Mouse (Mus musculus): ENCODE data around the gene Focad. TPM values are rescaled to one million over a fixed set of nuclear protein-coding genes. Genes with fewer than 3 reads are reported as not detected.

Focad gene
- polyA plus RNA-seq, 1 experiment from 2014 or later: 6.5 TPM

DNA sequence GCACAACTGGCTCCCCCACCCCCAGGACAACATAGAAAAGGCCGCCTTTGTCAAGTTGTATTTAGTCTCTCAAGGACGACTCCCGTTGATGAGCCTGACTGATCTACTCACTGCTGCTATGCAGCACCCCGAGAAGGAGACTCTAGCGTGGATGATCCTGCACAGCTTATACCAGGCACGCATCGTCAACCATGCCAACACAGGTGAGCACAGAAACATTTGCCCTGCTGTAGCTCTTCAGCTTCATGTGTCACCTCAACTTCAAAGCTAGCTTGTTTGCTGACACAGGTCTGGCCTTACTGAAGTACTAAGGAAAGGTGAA is 306.5 kb downstream of the Focad start:
- Histone ChIP-seq H3K4me2 (replicated peaks; ENCODE audit: low read depth) (no peak overlapping the region), H3K4me3 (ENCODE audit: low read depth, low read length) (no peak overlapping the region), H3K27ac (replicated peaks) (no peak overlapping the region), H3K4me1 (replicated peaks; ENCODE audit: control insufficient read depth, insufficient read depth) (no peaks in the 10 kb centered on the region), H3K36me3 (ENCODE audit: control insufficient read depth, insufficient read depth, low read length) (no peaks in the 10 kb centered on the region), H3K9me3 (ENCODE audit: control insufficient read depth, low read length) (no peaks in the 10 kb centered on the region), H3K9ac (ENCODE audit: low read length) (no peak overlapping the region), H3K27me3 (ENCODE audit: control insufficient read depth, insufficient read depth, low read length) (no peaks in the 10 kb centered on the region)
- TF ChIP-seq EP300 (optimal IDR thresholded peaks at IDR 0.05) (no peak), CTCF (IDR thresholded peaks at IDR 0.05; ENCODE audit: low read depth) (no peak)
- WGBS: 81% methylated on average over 7 of the region's 7 CpGs
- ATAC-seq (ENCODE audit: low FRiP score, low TSS enrichment) (no peak), DNase-seq (ENCODE audit: low spot score) (no peak)

DNA sequence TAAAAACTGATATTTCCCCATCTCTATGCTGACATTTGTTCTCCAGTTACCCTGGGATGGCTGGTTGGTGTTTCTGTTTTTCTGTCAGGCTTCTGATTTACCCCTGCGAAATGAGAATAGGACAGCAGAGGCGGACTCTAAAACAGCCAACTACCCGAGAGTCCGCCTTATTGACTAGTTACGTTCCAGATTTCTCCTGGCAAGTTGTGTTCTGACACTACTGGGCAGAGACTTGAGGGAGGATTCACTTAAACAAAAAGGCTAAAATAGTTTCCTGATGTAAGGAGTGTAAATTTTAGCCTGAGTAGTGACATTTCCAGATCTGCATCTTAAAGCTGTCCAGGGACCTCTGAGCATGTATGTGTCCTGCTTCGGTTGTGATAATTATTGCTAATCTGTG is 308.5 kb downstream of the Focad start:
- Histone ChIP-seq H3K9ac (ENCODE audit: low read length) (no peak overlapping the region), H3K9me3 (ENCODE audit: control insufficient read depth, low read length) (no peaks in the 10 kb centered on the region), H3K36me3 (ENCODE audit: control insufficient read depth, insufficient read depth, low read length) (no peaks in the 10 kb centered on the region; the same call in 1 of the 2 replicates), H3K4me3 (ENCODE audit: low read depth, low read length) (no peak overlapping the region), H3K27me3 (ENCODE audit: control insufficient read depth, insufficient read depth, low read length) (no peaks in the 10 kb centered on the region), H3K4me1 (replicated peaks; ENCODE audit: control insufficient read depth, insufficient read depth) (peaks cover 3% of the 10 kb centered on the region; the same call in 1 of the 2 replicates), H3K4me2 (replicated peaks; ENCODE audit: low read depth) (no peak overlapping the region), H3K27ac (replicated peaks) (no peak overlapping the region)
- DNase-seq (ENCODE audit: low spot score) (no peak), ATAC-seq (ENCODE audit: low FRiP score, low TSS enrichment) (no peak)
- WGBS: 86% methylated on average over 6 of the region's 6 CpGs
- TF ChIP-seq CTCF (IDR thresholded peaks at IDR 0.05; ENCODE audit: low read depth) (no peak), EP300 (optimal IDR thresholded peaks at IDR 0.05) (no peak)

DNA sequence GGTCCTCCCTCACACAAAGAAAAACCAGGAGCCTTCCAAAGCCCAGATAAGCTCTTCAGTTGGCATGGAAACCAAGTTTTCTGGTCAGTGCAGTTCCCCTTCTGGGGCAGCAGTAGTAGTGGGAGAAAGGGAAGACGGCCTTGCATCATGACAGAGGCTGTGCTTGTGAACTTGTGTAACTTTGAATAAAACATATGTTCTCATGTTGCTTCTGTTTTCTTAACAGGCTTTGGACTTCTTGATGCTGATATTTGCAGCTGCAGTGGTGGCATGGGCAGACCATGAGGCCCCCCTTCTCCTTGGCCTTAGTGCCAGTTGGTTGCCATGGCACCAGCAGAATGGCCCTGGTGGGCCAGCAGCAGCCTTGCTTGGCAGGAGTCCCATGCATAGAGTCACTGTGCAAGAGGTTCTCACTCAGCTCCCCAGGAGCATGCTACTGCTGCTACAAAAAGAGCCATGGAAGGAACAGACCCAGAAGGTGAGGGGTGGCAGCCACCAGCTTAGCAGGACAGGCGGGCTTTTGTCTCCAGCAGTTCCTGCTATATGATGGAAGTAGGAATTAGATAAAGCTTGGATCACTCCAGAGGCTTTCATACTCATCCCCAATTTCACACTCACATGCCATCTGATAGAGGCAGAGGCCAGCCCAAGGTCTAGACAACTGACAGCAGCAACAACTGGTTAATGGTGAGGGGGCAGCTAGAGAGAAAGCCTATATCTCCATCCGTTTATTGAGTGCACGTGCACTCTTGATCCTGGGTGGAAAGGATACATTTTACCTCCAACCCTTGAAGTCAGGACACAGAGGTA is 312.7 kb downstream of the Focad start:
- WGBS: 74% methylated on average over 4 of the region's 4 CpGs
- peaks cover 3% of the 10 kb centered on the region; the same call in 1 of the 2 replicates for H3K4me1 ChIP-seq (replicated peaks; ENCODE audit: control insufficient read depth, insufficient read depth)
- TF ChIP-seq EP300 (optimal IDR thresholded peaks at IDR 0.05): no peak
- TF ChIP-seq CTCF (IDR thresholded peaks at IDR 0.05; ENCODE audit: low read depth): no peak
- no peaks in the 10 kb centered on the region; the same call in 1 of the 2 replicates for H3K36me3 ChIP-seq (ENCODE audit: control insufficient read depth, insufficient read depth, low read length)
- H3K27ac ChIP-seq (replicated peaks): no peak overlapping the region
- H3K27me3 ChIP-seq (ENCODE audit: control insufficient read depth, insufficient read depth, low read length): no peaks in the 10 kb centered on the region
- H3K9me3 ChIP-seq (ENCODE audit: control insufficient read depth, low read length): no peaks in the 10 kb centered on the region
- no peak overlapping the region for H3K9ac ChIP-seq (ENCODE audit: low read length)
- no peak overlapping the region for H3K4me3 ChIP-seq (ENCODE audit: low read depth, low read length)
- peak; percentile 16 for DNase-seq (ENCODE audit: low spot score)
- no peak for ATAC-seq (ENCODE audit: low FRiP score, low TSS enrichment)
- H3K4me2 ChIP-seq (replicated peaks; ENCODE audit: low read depth): no peak overlapping the region

DNA sequence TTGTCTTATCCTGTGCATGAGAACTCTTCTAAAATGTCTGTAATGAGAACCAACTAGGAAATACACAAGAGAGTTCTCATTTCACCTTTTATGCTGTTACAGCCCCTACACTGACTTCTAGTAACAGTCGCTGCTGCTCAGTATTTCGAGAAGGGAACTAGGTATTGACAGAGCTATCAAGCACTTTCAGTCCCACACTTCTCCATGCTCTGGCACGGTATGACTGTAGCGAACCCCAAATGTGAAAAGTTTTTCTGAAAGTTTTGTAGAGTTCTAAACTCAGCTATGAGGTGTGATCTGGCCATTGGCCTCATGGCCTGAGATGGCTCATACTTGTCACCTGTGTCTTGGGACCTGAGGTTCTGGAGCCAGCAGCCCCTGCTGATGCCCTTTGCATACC is 314.9 kb downstream of the Focad start:
- Histone ChIP-seq H3K4me1 (replicated peaks; ENCODE audit: control insufficient read depth, insufficient read depth) (peaks cover 3% of the 10 kb centered on the region; the same call in 1 of the 2 replicates), H3K36me3 (ENCODE audit: control insufficient read depth, insufficient read depth, low read length) (no peaks in the 10 kb centered on the region; the same call in 1 of the 2 replicates), H3K27ac (replicated peaks) (no peak overlapping the region), H3K4me3 (ENCODE audit: low read depth, low read length) (no peak overlapping the region), H3K4me2 (replicated peaks; ENCODE audit: low read depth) (no peak overlapping the region), H3K9me3 (ENCODE audit: control insufficient read depth, low read length) (no peaks in the 10 kb centered on the region), H3K9ac (ENCODE audit: low read length) (no peak overlapping the region), H3K27me3 (ENCODE audit: control insufficient read depth, insufficient read depth, low read length) (no peaks in the 10 kb centered on the region)
- WGBS: 91% methylated on average over 4 of the region's 4 CpGs
- no peak for DNase-seq (ENCODE audit: low spot score)
- TF ChIP-seq EP300 (optimal IDR thresholded peaks at IDR 0.05) (no peak), CTCF (IDR thresholded peaks at IDR 0.05; ENCODE audit: low read depth) (no peak)
- ATAC-seq (ENCODE audit: low FRiP score, low TSS enrichment): no peak

DNA sequence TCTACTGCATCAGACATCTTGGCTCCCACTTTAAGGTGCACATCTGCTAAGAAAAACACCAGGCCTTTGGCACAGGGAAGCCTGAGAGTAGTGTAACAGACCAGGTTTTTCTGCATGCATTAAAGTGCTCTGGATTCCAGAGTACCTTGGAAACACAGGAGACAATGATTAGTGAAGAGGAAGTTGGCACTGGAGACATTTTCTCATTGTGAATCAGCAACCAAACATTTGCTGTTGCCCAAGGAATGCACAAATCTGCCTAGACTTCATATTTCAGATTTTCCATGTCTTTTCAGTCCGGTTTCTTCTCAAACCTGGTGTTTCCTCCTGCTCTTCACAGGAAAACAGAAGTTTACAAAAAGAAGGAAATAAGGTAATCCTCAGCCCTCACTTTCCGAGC is 317.9 kb downstream of the Focad start:
- no peaks in the 10 kb centered on the region for H3K9me3 ChIP-seq (ENCODE audit: control insufficient read depth, low read length)
- no peak overlapping the region for H3K4me3 ChIP-seq (ENCODE audit: low read depth, low read length)
- H3K9ac ChIP-seq (ENCODE audit: low read length): no peak overlapping the region
- TF ChIP-seq EP300 (optimal IDR thresholded peaks at IDR 0.05) (no peak), CTCF (IDR thresholded peaks at IDR 0.05; ENCODE audit: low read depth) (no peak)
- no peaks in the 10 kb centered on the region; the same call in 1 of the 2 replicates for H3K36me3 ChIP-seq (ENCODE audit: control insufficient read depth, insufficient read depth, low read length)
- no peaks in the 10 kb centered on the region; the same call in 1 of the 2 replicates for H3K4me1 ChIP-seq (replicated peaks; ENCODE audit: control insufficient read depth, insufficient read depth)
- whole genome bisulfite sequencing: 70% methylated on average over 2 of the region's 2 CpGs
- H3K27ac ChIP-seq (replicated peaks): no peak overlapping the region
- ATAC-seq (ENCODE audit: low FRiP score, low TSS enrichment) (no peak), DNase-seq (ENCODE audit: low spot score) (no peak)
- no peaks in the 10 kb centered on the region for H3K27me3 ChIP-seq (ENCODE audit: control insufficient read depth, insufficient read depth, low read length)
- H3K4me2 ChIP-seq (replicated peaks; ENCODE audit: low read depth): no peak overlapping the region

DNA sequence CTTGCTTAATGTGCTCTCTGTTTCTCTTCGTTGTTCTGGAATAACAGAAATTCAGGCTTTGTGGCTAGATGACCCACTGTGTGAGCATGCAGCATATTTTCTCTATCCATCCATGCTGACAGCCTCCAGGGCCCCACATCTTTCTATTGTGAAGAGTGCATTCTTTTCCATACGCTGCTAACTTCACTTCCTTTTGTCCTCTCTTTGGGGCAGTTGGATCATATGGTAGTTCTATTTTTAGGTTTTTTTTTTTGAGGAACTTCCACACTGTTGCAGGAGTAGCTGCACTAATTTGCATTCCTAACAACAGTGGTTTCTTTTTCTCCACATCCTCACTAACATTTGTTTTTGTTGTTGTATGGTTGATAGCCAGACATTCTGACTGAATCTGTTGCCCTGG is 320.6 kb downstream of the Focad start:
- no peaks in the 10 kb centered on the region for H3K4me1 ChIP-seq (replicated peaks; ENCODE audit: control insufficient read depth, insufficient read depth)
- H3K9me3 ChIP-seq (ENCODE audit: control insufficient read depth, low read length): no peaks in the 10 kb centered on the region
- DNase-seq (ENCODE audit: low spot score): no peak

More for the DNA sequence above, 320.6 kb downstream of the Focad start:
- 41% methylated on average over 2 of the region's 2 CpGs for WGBS
- H3K36me3 ChIP-seq (ENCODE audit: control insufficient read depth, insufficient read depth, low read length): no peaks in the 10 kb centered on the region; the same call in 1 of the 2 replicates
- no peak for ATAC-seq (ENCODE audit: low FRiP score, low TSS enrichment)
- H3K4me2 ChIP-seq (replicated peaks; ENCODE audit: low read depth): no peak overlapping the region
- TF ChIP-seq CTCF (IDR thresholded peaks at IDR 0.05; ENCODE audit: low read depth) (no peak), EP300 (optimal IDR thresholded peaks at IDR 0.05) (no peak)
- no peak overlapping the region for H3K27ac ChIP-seq (replicated peaks)
- H3K9ac ChIP-seq (ENCODE audit: low read length): no peak overlapping the region
- no peaks in the 10 kb centered on the region for H3K27me3 ChIP-seq (ENCODE audit: control insufficient read depth, insufficient read depth, low read length)
- no peak overlapping the region for H3K4me3 ChIP-seq (ENCODE audit: low read depth, low read length)
